Mouse (Mus musculus): ENCODE data around the gene Nat14. TPM values are rescaled to one million over a fixed set of nuclear protein-coding genes. Genes with fewer than 3 reads are reported as not detected.

Nat14 gene
- 8.3 to 9.7 TPM (median 9.1 TPM) in 4 replicates for total RNA-seq (2023; ENCODE audit: inconsistent age)

DNA sequence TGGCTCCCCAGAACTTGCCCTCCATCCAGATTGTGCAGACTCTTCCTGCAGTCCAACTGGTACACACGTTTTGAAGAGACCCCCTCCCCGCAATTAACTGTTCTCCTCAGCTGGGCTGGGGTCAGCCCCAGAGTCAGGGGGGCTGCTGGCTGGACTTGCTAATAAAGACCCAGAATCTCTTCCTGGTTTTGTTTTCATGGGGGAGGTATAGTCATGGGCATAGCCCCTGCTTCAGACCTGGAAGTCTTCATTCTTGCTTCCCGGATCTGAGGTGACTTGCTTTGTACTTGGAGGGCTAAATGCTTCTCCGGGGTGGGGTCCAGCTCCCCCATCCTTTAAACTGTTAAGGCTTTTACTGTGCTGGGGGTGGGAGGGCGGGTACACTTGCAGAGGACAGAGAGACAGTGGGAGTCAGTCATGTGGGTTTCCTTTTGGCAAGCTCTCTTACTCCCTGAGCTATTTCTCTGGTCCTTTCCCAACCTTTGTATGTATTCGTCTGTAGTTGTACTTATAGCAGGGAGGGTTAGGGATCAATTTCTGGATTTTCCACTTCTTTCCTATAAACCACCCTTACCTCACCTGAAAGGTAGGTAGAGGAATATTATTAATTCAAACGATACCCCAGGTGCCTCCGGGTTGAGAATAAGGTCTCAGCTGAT, at the start of gene Nat14:
TSS of gene Nat14 (plus strand) at position 205 of the 659 bp plus-strand sequence.

DNA sequence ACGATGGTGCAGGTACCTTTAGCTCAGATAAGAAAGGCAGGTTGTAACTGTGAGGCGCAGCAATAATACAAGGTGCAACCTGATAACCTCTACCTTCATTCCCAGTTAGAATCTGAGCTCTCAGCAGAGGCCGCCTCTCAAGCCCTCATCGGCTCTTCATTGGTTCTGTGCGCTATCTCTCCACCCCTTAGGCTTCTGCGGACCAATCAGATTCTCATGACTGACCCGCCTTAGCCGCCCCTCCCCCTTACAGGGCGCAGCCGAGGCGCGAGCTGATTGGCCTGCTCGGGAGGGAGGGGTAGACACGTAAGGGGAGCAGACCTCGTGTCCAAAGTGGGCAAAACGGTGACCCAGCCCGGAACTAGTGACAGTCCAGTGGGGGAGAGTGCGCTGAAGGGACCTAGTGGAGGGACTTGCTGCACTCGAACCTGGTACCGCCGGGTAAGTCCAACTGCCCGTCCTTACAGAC, 45.0 kb upstream of the Nat14 start, which contains the start of gene Isoc2a:
TSS of gene Isoc2a (plus strand) at position 401 of the 469 bp plus-strand sequence.

GRCm38 (mm10) chr7:4906466-4906950, 15.3 kb upstream of the Nat14 start, which contains the start of gene Gm36210:
Gene Gm36210, minus strand, starts transcription at chr7:4906516.

DNA sequence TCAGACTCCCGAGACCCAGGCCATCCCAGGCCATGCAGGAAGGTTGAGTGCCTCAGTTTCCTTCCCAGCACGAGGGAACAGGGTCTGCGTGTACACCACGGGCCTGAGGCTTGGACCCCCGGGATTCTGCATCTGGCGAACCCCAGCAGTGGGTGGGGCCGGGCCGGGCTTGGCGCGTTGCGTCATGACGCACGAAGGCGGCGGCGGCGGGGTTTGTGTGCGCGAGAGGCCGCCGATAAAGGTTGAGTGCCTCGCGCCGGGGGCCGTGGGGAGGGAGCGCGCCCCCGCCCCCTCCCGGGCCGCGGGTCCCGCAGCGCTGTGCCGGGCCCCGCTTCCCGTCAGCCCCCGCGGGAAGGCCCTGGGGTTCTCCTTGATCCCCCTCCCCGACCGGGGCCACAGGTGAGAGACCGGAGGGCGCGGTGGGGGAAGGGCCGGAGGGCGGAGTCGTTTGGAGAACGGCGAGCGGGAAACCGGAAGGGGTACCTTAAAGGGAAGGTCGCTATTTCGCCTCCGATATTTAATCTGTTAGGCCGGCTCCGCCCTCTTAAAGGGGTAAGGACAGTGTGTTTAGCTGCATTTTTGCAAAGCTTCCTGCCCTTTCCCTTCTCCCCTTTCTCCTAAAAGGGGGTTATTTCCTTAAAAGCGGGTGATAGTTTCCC, 6.7 kb upstream of the Nat14 start, which contains the start of gene Zfp628:
TSS of gene Zfp628 (plus strand) at position 211 of the 659 bp plus-strand sequence.

DNA sequence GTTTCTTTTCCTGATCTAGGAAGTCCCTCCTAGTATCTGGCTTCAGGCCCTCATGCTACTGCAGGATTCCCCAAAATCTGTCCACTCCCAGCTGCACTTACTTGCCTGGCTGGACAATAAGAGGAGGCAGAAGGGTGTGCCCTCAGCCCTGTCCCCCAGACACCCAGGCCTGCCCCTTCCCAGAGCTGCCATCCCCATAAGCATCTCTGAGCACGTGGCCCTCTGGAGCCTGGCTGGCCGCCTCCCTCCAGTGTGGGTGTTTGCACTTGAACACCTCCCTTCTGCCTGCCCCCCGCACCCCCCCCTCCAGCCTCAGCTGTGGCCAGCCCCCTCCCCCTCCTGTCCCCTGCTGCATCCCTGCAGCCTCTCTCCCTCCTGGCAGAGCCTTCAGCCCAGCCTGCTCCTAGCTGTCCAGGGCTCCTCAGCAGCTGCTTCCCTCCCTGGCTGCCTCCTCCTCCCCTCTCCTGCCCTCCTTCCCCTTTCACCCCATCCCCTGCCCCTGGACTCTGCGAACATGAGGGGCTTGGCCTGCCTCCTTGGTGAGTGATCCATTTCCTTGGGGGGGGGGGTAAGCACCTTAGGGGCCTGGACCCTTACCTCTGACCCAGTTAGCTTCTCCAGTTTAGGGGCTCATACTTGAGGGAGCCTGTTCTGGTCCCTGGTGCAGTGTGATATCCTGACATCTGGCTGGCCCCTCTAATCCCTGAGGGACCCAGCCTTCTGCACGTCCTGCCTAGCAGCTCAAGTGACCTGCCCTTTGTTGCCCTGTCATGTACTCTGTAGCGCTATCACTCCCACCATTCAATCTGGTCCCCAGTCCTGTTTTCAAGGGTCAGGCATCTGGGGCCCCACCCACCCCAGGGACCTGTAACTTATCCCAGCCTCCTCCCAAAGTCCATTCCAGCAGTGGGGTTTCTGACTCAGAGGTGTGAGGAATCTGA, 3.9 kb downstream of the Nat14 start, which contains the start of gene Ssc5d:
TSS of gene Ssc5d (plus strand) at position 345 of the 941 bp plus-strand sequence.

DNA sequence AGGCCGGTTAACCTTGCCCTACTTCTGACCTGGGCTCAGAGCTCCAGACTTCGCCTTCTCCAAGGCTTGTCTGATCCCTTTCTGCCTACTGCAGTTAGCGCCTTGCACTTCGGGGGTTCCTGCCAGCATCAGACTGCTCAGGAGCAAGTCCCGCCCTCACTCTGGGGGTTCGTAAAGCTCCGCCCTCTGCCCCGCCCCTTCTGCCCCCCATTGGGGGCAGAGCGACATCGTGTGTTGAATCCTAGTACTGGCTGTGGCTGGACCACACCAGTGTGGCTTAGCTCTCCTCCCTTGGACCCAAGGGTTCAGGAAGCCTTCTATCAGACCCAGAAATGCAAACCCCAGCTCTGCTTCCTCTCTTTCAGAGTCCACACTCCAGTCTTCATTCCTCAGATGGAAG, 42.4 kb downstream of the Nat14 start, which contains the start of gene Sbk2:
TSS of gene Sbk2 (minus strand) at position 135 of the 400 bp plus-strand sequence.

GRCm38 (mm10) chr7:4971068-4971467, 49.2 kb downstream of the Nat14 start, which contains the start of gene Sbk3:
Gene Sbk3, minus strand, starts transcription at chr7:4971168.

Other genes with a start within 250 kb of the Nat14 start
- 74.3 to 78.0 TPM (median 75.7 TPM) in 4 replicates for gene Hspbp1, start 237.0 kb upstream of the Nat14 start, total RNA-seq (2023; ENCODE audit: inconsistent age)
- not detected in 4 replicates for gene Brsk1, start 231.4 kb upstream of the Nat14 start, total RNA-seq (2023; ENCODE audit: inconsistent age)
- 2.0 to 4.0 TPM (median 3.1 TPM) in 4 replicates for gene Tmem150b, start 196.8 kb upstream of the Nat14 start, total RNA-seq (2023; ENCODE audit: inconsistent age)
- gene Kmt5c, start 181.9 kb upstream of the Nat14 start, total RNA-seq (2023; ENCODE audit: inconsistent age), result 88.8 to 99.7 TPM (median 92.1 TPM) in 4 replicates
- gene Cox6b2, start 168.9 kb upstream of the Nat14 start, total RNA-seq (2023; ENCODE audit: inconsistent age), result 2.3 to 5.0 TPM (median 4.1 TPM) in 4 replicates
- not detected in 4 replicates for gene Fam71e2, start 150.7 kb upstream of the Nat14 start, total RNA-seq (2023; ENCODE audit: inconsistent age)
- not detected in 4 replicates for gene Il11, start 139.2 kb upstream of the Nat14 start, total RNA-seq (2023; ENCODE audit: inconsistent age)
- not detected in 4 replicates for gene Tmem190, start 139.1 kb upstream of the Nat14 start, total RNA-seq (2023; ENCODE audit: inconsistent age)
- 2.0 to 2.9 TPM (median 2.4 TPM) in 4 replicates for gene Tmem238, start 132.4 kb upstream of the Nat14 start, total RNA-seq (2023; ENCODE audit: inconsistent age)
- 1,659 to 1,852 TPM (median 1,727 TPM) in 4 replicates for gene Rpl28, start 129.2 kb upstream of the Nat14 start, total RNA-seq (2023; ENCODE audit: inconsistent age)
- gene Ube2s, start 109.4 kb upstream of the Nat14 start, total RNA-seq (2023; ENCODE audit: inconsistent age), result 137 to 170 TPM (median 148 TPM) in 4 replicates
- 0.39 to 1.9 TPM (median 0.72 TPM) in 4 replicates for gene Shisa7, start 77.3 kb upstream of the Nat14 start, total RNA-seq (2023; ENCODE audit: inconsistent age)
- gene Isoc2b, start 51.8 kb upstream of the Nat14 start, total RNA-seq (2023; ENCODE audit: inconsistent age), result 6.1 to 12.0 TPM (median 7.0 TPM) in 4 replicates
- gene Isoc2a, start 44.9 kb upstream of the Nat14 start, total RNA-seq (2023; ENCODE audit: inconsistent age), result 10.5 to 13.7 TPM (median 12.2 TPM) in 4 replicates
- not detected in 4 replicates for gene Gm36210, start 15.5 kb upstream of the Nat14 start, total RNA-seq (2023; ENCODE audit: inconsistent age)
- gene Zfp628, start 6.8 kb upstream of the Nat14 start, total RNA-seq (2023; ENCODE audit: inconsistent age), result 36.5 to 39.0 TPM (median 38.7 TPM) in 4 replicates
- gene Ssc5d, start 3.8 kb downstream of the Nat14 start, total RNA-seq (2023; ENCODE audit: inconsistent age), result 0.19 to 0.39 TPM (median 0.34 TPM) in 4 replicates
- gene Sbk2, start 42.4 kb downstream of the Nat14 start, total RNA-seq (2023; ENCODE audit: inconsistent age), result 0.35 to 1.0 TPM in 2 of 4 replicates, not detected in the others
- gene Sbk3, start 49.1 kb downstream of the Nat14 start, total RNA-seq (2023; ENCODE audit: inconsistent age), result 0.29 TPM in 1 of 4 replicates, not detected in the others
- 11.6 to 24.7 TPM (median 17.1 TPM) in 4 replicates for gene Zfp579, start 74.1 kb downstream of the Nat14 start, total RNA-seq (2023; ENCODE audit: inconsistent age)
- gene Zfp524, start 92.4 kb downstream of the Nat14 start, total RNA-seq (2023; ENCODE audit: inconsistent age), result 8.6 to 10.0 TPM (median 9.5 TPM) in 4 replicates
- 54.1 to 62.6 TPM (median 56.9 TPM) in 4 replicates for gene Fiz1, start 92.7 kb downstream of the Nat14 start, total RNA-seq (2023; ENCODE audit: inconsistent age)
- gene Gm44973, start 93.5 kb downstream of the Nat14 start, total RNA-seq (2023; ENCODE audit: inconsistent age), result not detected in 4 replicates
- gene Zfp865, start 98.3 kb downstream of the Nat14 start, total RNA-seq (2023; ENCODE audit: inconsistent age), result 42.2 to 48.1 TPM (median 47.2 TPM) in 4 replicates
- gene Ccdc106, start 98.5 kb downstream of the Nat14 start, total RNA-seq (2023; ENCODE audit: inconsistent age), result not detected in 4 replicates
- not detected in 4 replicates for gene 4632433K11Rik, start 112.1 kb downstream of the Nat14 start, total RNA-seq (2023; ENCODE audit: inconsistent age)
- gene Zfp784, start 116.4 kb downstream of the Nat14 start, total RNA-seq (2023; ENCODE audit: inconsistent age), result 6.6 to 10.3 TPM (median 8.7 TPM) in 4 replicates
- 1.9 to 4.5 TPM (median 3.5 TPM) in 4 replicates for gene Zfp580, start 129.5 kb downstream of the Nat14 start, total RNA-seq (2023; ENCODE audit: inconsistent age)
- gene U2af2, start 140.1 kb downstream of the Nat14 start, total RNA-seq (2023; ENCODE audit: inconsistent age), result 502 to 531 TPM (median 512 TPM) in 4 replicates
- gene Epn1, start 158.2 kb downstream of the Nat14 start, total RNA-seq (2023; ENCODE audit: inconsistent age), result 203 to 221 TPM (median 219 TPM) in 4 replicates
- gene Rfpl4, start 194.9 kb downstream of the Nat14 start, total RNA-seq (2023; ENCODE audit: inconsistent age), result not detected in 4 replicates
- gene Rasl2-9, start 203.9 kb downstream of the Nat14 start, total RNA-seq (2023; ENCODE audit: inconsistent age), result 0.51 to 1.2 TPM (median 1.0 TPM) in 3 of 4 replicates, not detected in the other
- gene Vmn1r55, start 227.6 kb downstream of the Nat14 start, total RNA-seq (2023; ENCODE audit: inconsistent age), result not detected in 4 replicates

Data from B cell, adult (primary cell).